Mouse (Mus musculus): ENCODE results near the gene Slc35f1. TPM values are rescaled to one million over a fixed set of nuclear protein-coding genes. Genes with fewer than 3 reads are reported as not detected.

Gene Slc35f1
- not detected in 2 replicates for total RNA-seq (2012; rRNA removed)
- total RNA-seq (2014; rRNA removed): 0.11 and 0.16 TPM in 2 replicates
- polyA plus RNA-seq (2012; ENCODE audit: insufficient read length, low read depth): 0.07 and 0.10 TPM in 2 replicates

GRCm38 (mm10) chr10:52690334-52690991 lies at the start of gene Slc35f1:
TSS of gene Slc35f1 (plus strand) at chr10:52690533.
- H3K9ac ChIP-seq (ENCODE audit: insufficient read depth, low read depth): no peak within 1 kb of the TSS
- in situ Hi-C loops (cut with MboI; ENCODE audit: low pct_ligation_motif_present, low pct_unique_long_range_greater_than_20kb, low sequenced_read_pairs): no loop called here

GRCm38 (mm10) chr10:52671234-52671633 lies 19.1 kb upstream of the Slc35f1 start:
- no peak overlapping the region for H3K4me2 ChIP-seq (ENCODE audit: insufficient read depth, low read depth, poor library complexity, severe bottlenecking)
- H3K4me3 ChIP-seq (replicated peaks in 1 of 3; ENCODE audit: low read depth in 2 of 3, low read length in 2 of 3, poor library complexity in 1 of 3): no peak overlapping the region
- dilution Hi-C loops (cut with MboI; ENCODE audit: extremely low pct_ligation_motif_present, extremely low pct_unique_long_range_greater_than_20kb, low sequenced_read_pairs) (no loop called here), in situ Hi-C loops (cut with MboI; ENCODE audit: low pct_ligation_motif_present, low pct_unique_long_range_greater_than_20kb, low sequenced_read_pairs) (no loop called here)
- no peaks in the 10 kb centered on the region for H3K27me3 ChIP-seq (replicated peaks)
- H3K27ac ChIP-seq (ENCODE audit: insufficient read depth, low read depth): no peak overlapping the region
- H3K4me1 ChIP-seq (ENCODE audit: control insufficient read depth in 1 of 2, insufficient read depth in 2 of 2): no peaks in the 10 kb centered on the region
- no peak overlapping the region for H3K9ac ChIP-seq (ENCODE audit: insufficient read depth, low read depth)
- no peaks in the 10 kb centered on the region for H3K36me3 ChIP-seq (replicated peaks in 1 of 2; ENCODE audit: control insufficient read depth in 1 of 2, insufficient read depth in 1 of 2, low read length in 1 of 2)
- no peak for TF ChIP-seq MEF2A (IDR thresholded peaks at IDR 0.05; ENCODE audit: borderline replicate concordance, low read depth, low read length)
- TF ChIP-seq NRF1 (IDR thresholded peaks at IDR 0.05; ENCODE audit: low read depth, low read length): no peak
- no peak for TF ChIP-seq ETS1 (conservative IDR thresholded peaks at IDR 0.05; ENCODE audit: low read depth, low read length)
- no peaks in the 10 kb centered on the region for H3K79me2 ChIP-seq (replicated peaks; ENCODE audit: control insufficient read depth, extremely low read depth, insufficient read depth, poor library complexity, severe bottlenecking)
- H3K9me3 ChIP-seq (replicated peaks; ENCODE audit: low read length): no peaks in the 10 kb centered on the region
- DNase-seq (ENCODE audit: extremely low read depth): no peak

More at GRCm38 (mm10) chr10:52690334-52690991, at the start of gene Slc35f1:
- DNase-seq (ENCODE audit: extremely low read depth): no peak
- Histone ChIP-seq H3K4me1 (ENCODE audit: control insufficient read depth in 1 of 2, insufficient read depth in 2 of 2) (no peaks in the 10 kb centered on the region), H3K9me3 (replicated peaks; ENCODE audit: low read length) (peaks cover 11% of the 10 kb centered on the region), H3K4me2 (ENCODE audit: insufficient read depth, low read depth, poor library complexity, severe bottlenecking) (no peak within 1 kb of the TSS), H3K27ac (ENCODE audit: insufficient read depth, low read depth) (no peak within 1 kb of the TSS), H3K79me2 (replicated peaks; ENCODE audit: control insufficient read depth, extremely low read depth, insufficient read depth, poor library complexity, severe bottlenecking) (no peaks in the 10 kb centered on the region), H3K27me3 (replicated peaks) (no peaks in the 10 kb centered on the region), H3K36me3 (replicated peaks in 1 of 2; ENCODE audit: control insufficient read depth in 1 of 2, insufficient read depth in 1 of 2, low read length in 1 of 2) (no peaks in the 10 kb centered on the region), H3K4me3 (replicated peaks in 1 of 3; ENCODE audit: low read depth in 2 of 3, low read length in 2 of 3, poor library complexity in 1 of 3) (no peak within 1 kb of the TSS)
- dilution Hi-C loops (cut with MboI; ENCODE audit: extremely low pct_ligation_motif_present, extremely low pct_unique_long_range_greater_than_20kb, low sequenced_read_pairs): no loop called here
- TF ChIP-seq ELF1 (IDR thresholded peaks at IDR 0.05; ENCODE audit: low read depth, low read length): no peak
- TF ChIP-seq KAT2A (IDR thresholded peaks at IDR 0.05; ENCODE audit: insufficient replicate concordance, low read length): no peak
- no peak for TF ChIP-seq MXI1 (IDR thresholded peaks at IDR 0.05; ENCODE audit: low read depth, low read length)
- no peak for TF ChIP-seq ZNF384 (IDR thresholded peaks at IDR 0.05; ENCODE audit: low read depth, low read length)
- TF ChIP-seq GABPA (IDR thresholded peaks at IDR 0.05; ENCODE audit: insufficient replicate concordance, low read depth, low read length): no peak
- no peak for TF ChIP-seq HCFC1 (IDR thresholded peaks at IDR 0.05; ENCODE audit: low read depth, low read length)
- no peak for TF ChIP-seq CTCF (conservative IDR thresholded peaks at IDR 0.05 in 1 of 2, IDR thresholded peaks at IDR 0.05 in 1 of 2; ENCODE audit: low read depth in 2 of 2, low read length in 2 of 2)
- no peak for TF ChIP-seq SMC3 (IDR thresholded peaks at IDR 0.05; ENCODE audit: low read depth, low read length)
- no peak for TF ChIP-seq RCOR1 (conservative IDR thresholded peaks at IDR 0.05; ENCODE audit: low read depth, low read length)
- TF ChIP-seq IRF4 (IDR thresholded peaks at IDR 0.05; ENCODE audit: low read depth, low read length): no peak
- TF ChIP-seq JUN (IDR thresholded peaks at IDR 0.05; ENCODE audit: insufficient read depth, low read depth, low read length): no peak
- TF ChIP-seq ZC3H11A (IDR thresholded peaks at IDR 0.05; ENCODE audit: low read depth, low read length): no peak

Measured in CH12.LX (cell line).